Mouse (Mus musculus): Measurements from ENCODE around the gene Ddx39b. TPM values are rescaled to one million over a fixed set of nuclear protein-coding genes. Genes with fewer than 3 reads are reported as not detected.
"Not testable (repeated sequence)": the region's sequence is repeated elsewhere in the genome, so short reads cannot be mapped to it uniquely, and the experiment has no call there.

The Ddx39b gene
- polyA plus RNA-seq, 1 experiment from 2014 or later = 616 TPM

- Histone ChIP-seq H3K36me3 (ENCODE audit: control insufficient read depth, insufficient read depth, low read length) (no peaks in the 10 kb centered on the region), H3K4me2 (replicated peaks; ENCODE audit: low read depth, low read length) (no peak overlapping the region), H3K27ac (ENCODE audit: low read depth, low read length) (no peak overlapping the region), H3K4me3 (ENCODE audit: low read length) (no peak overlapping the region), H3K4me1 (ENCODE audit: control insufficient read depth, insufficient read depth, low read length) (no peaks in the 10 kb centered on the region), H3K9ac (ENCODE audit: low read depth, low read length) (no peak overlapping the region), H3K9me3 (ENCODE audit: control insufficient read depth, low read length) (no peaks in the 10 kb centered on the region; the same call in 1 of the 2 replicates), H3K27me3 (ENCODE audit: control insufficient read depth, insufficient read depth, low read length) (peaks cover 9% of the 10 kb centered on the region)
- 72% methylated on average over 8 of the region's 8 CpGs for WGBS
- no peak for ATAC-seq (ENCODE audit: low FRiP score, low TSS enrichment)
Measured at GRCm38 (mm10) chr17:35278049-35278448, 36.5 kb downstream of the Ddx39b start.

- H3K4me1 ChIP-seq (ENCODE audit: control insufficient read depth, insufficient read depth, low read length) = no peaks in the 10 kb centered on the region
- H3K9ac ChIP-seq (ENCODE audit: low read depth, low read length) = no peak overlapping the region
- H3K4me2 ChIP-seq (replicated peaks; ENCODE audit: low read depth, low read length) = no peak overlapping the region
- H3K9me3 ChIP-seq (ENCODE audit: control insufficient read depth, low read length) = no peaks in the 10 kb centered on the region
- no peak overlapping the region for H3K27ac ChIP-seq (ENCODE audit: low read depth, low read length)
- H3K27me3 ChIP-seq (ENCODE audit: control insufficient read depth, insufficient read depth, low read length) = peaks cover 9% of the 10 kb centered on the region
- 85% methylated on average over 13 of the region's 13 CpGs for WGBS
- H3K36me3 ChIP-seq (ENCODE audit: control insufficient read depth, insufficient read depth, low read length) = no peaks in the 10 kb centered on the region
- ATAC-seq (ENCODE audit: low FRiP score, low TSS enrichment) = no peak
- no peak overlapping the region for H3K4me3 ChIP-seq (ENCODE audit: low read length)
Measured at GRCm38 (mm10) chr17:35278957-35279688, 37.6 kb downstream of the Ddx39b start.

GRCm38 (mm10) chr17:35280276-35280675 is 38.7 kb downstream of the Ddx39b start:
- Histone ChIP-seq H3K27ac (ENCODE audit: low read depth, low read length) (no peak overlapping the region), H3K4me3 (ENCODE audit: low read length) (no peak overlapping the region), H3K9me3 (ENCODE audit: control insufficient read depth, low read length) (no peaks in the 10 kb centered on the region), H3K4me2 (replicated peaks; ENCODE audit: low read depth, low read length) (no peak overlapping the region), H3K4me1 (ENCODE audit: control insufficient read depth, insufficient read depth, low read length) (no peaks in the 10 kb centered on the region), H3K9ac (ENCODE audit: low read depth, low read length) (no peak overlapping the region), H3K27me3 (ENCODE audit: control insufficient read depth, insufficient read depth, low read length) (peaks cover 9% of the 10 kb centered on the region), H3K36me3 (ENCODE audit: control insufficient read depth, insufficient read depth, low read length) (no peaks in the 10 kb centered on the region)
- 65% methylated on average over 3 of the region's 3 CpGs for WGBS
- no peak for ATAC-seq (ENCODE audit: low FRiP score, low TSS enrichment)

GRCm38 (mm10) chr17:35285431-35285830 is 43.9 kb downstream of the Ddx39b start:
- Histone ChIP-seq H3K9ac (ENCODE audit: low read depth, low read length) (no peak overlapping the region), H3K9me3 (ENCODE audit: control insufficient read depth, low read length) (no peaks in the 10 kb centered on the region), H3K4me2 (replicated peaks; ENCODE audit: low read depth, low read length) (no peak overlapping the region), H3K36me3 (ENCODE audit: control insufficient read depth, insufficient read depth, low read length) (no peaks in the 10 kb centered on the region), H3K4me1 (ENCODE audit: control insufficient read depth, insufficient read depth, low read length) (no peaks in the 10 kb centered on the region), H3K27me3 (ENCODE audit: control insufficient read depth, insufficient read depth, low read length) (no peaks in the 10 kb centered on the region), H3K27ac (ENCODE audit: low read depth, low read length) (no peak overlapping the region), H3K4me3 (ENCODE audit: low read length) (no peak overlapping the region)
- no peak for ATAC-seq (ENCODE audit: low FRiP score, low TSS enrichment)

GRCm38 (mm10) chr17:35295796-35296195 is 54.2 kb downstream of the Ddx39b start:
- H3K36me3 ChIP-seq (ENCODE audit: control insufficient read depth, insufficient read depth, low read length); ATAC-seq (ENCODE audit: low FRiP score, low TSS enrichment); H3K9me3 ChIP-seq (ENCODE audit: control insufficient read depth, low read length); H3K9ac ChIP-seq (ENCODE audit: low read depth, low read length); H3K4me1 ChIP-seq (ENCODE audit: control insufficient read depth, insufficient read depth, low read length); H3K4me2 ChIP-seq (replicated peaks; ENCODE audit: low read depth, low read length); H3K27ac ChIP-seq (ENCODE audit: low read depth, low read length); H3K27me3 ChIP-seq (ENCODE audit: control insufficient read depth, insufficient read depth, low read length); H3K4me3 ChIP-seq (ENCODE audit: low read length): not testable (repeated sequence)
- WGBS = 3% methylated on average over 5 of the region's 5 CpGs

GRCm38 (mm10) chr17:35300261-35300945 is 58.9 kb downstream of the Ddx39b start:
- 87% methylated on average over 7 of the region's 7 CpGs for WGBS
- not testable (repeated sequence) for H3K27ac ChIP-seq (ENCODE audit: low read depth, low read length); H3K27me3 ChIP-seq (ENCODE audit: control insufficient read depth, insufficient read depth, low read length); H3K9ac ChIP-seq (ENCODE audit: low read depth, low read length); H3K36me3 ChIP-seq (ENCODE audit: control insufficient read depth, insufficient read depth, low read length); H3K4me1 ChIP-seq (ENCODE audit: control insufficient read depth, insufficient read depth, low read length); H3K9me3 ChIP-seq (ENCODE audit: control insufficient read depth, low read length); H3K4me3 ChIP-seq (ENCODE audit: low read length); H3K4me2 ChIP-seq (replicated peaks; ENCODE audit: low read depth, low read length); ATAC-seq (ENCODE audit: low FRiP score, low TSS enrichment)

GRCm38 (mm10) chr17:35301645-35302258 is 60.2 kb downstream of the Ddx39b start:
- H3K9ac ChIP-seq (ENCODE audit: low read depth, low read length) = no peak overlapping the region
- no peaks in the 10 kb centered on the region for H3K27me3 ChIP-seq (ENCODE audit: control insufficient read depth, insufficient read depth, low read length)
- no peaks in the 10 kb centered on the region for H3K4me1 ChIP-seq (ENCODE audit: control insufficient read depth, insufficient read depth, low read length)
- no peak overlapping the region for H3K4me2 ChIP-seq (replicated peaks; ENCODE audit: low read depth, low read length)
- WGBS = 27% methylated on average over 13 of the region's 13 CpGs
- ATAC-seq (ENCODE audit: low FRiP score, low TSS enrichment) = no peak
- H3K36me3 ChIP-seq (ENCODE audit: control insufficient read depth, insufficient read depth, low read length) = no peaks in the 10 kb centered on the region
- no peak overlapping the region for H3K4me3 ChIP-seq (ENCODE audit: low read length)
- no peak overlapping the region for H3K27ac ChIP-seq (ENCODE audit: low read depth, low read length)
- 0 out of 2 replicates have a peak, but pooled peaks cover 2% of the 10 kb centered on the region for H3K9me3 ChIP-seq (ENCODE audit: control insufficient read depth, low read length)

GRCm38 (mm10) chr17:35303271-35303670 is 61.7 kb downstream of the Ddx39b start:
- ATAC-seq (ENCODE audit: low FRiP score, low TSS enrichment) = no peak
- H3K4me1 ChIP-seq (ENCODE audit: control insufficient read depth, insufficient read depth, low read length) = no peaks in the 10 kb centered on the region
- WGBS = 77% methylated on average over 2 of the region's 2 CpGs
- 0 out of 2 replicates have a peak, but pooled peaks cover 2% of the 10 kb centered on the region for H3K9me3 ChIP-seq (ENCODE audit: control insufficient read depth, low read length)
- no peak overlapping the region for H3K4me3 ChIP-seq (ENCODE audit: low read length)
- no peak overlapping the region for H3K9ac ChIP-seq (ENCODE audit: low read depth, low read length)
- H3K27ac ChIP-seq (ENCODE audit: low read depth, low read length) = no peak overlapping the region
- H3K27me3 ChIP-seq (ENCODE audit: control insufficient read depth, insufficient read depth, low read length) = no peaks in the 10 kb centered on the region
- H3K36me3 ChIP-seq (ENCODE audit: control insufficient read depth, insufficient read depth, low read length) = no peaks in the 10 kb centered on the region
- H3K4me2 ChIP-seq (replicated peaks; ENCODE audit: low read depth, low read length) = no peak overlapping the region

Measured in kidney, embryonic 14.5 days (tissue).